24 mouse cellular contexts compared by ENCODE assay signal in genomic region chr11:83747376-83748265, GRCm38 (mm10). TPM values are rescaled to one million over a fixed set of nuclear protein-coding genes. Genes with fewer than 3 reads are reported as not detected.
DNase-seq lines count a peak whose midpoint lies in the region; ATAC-seq and TF ChIP-seq lines count a peak whose summit lies in the region.
"Had no signal": no experiment of that assay in that cellular context is flagged by ENCODE, and none has a peak within 500 bp of the region (broad histone marks: within the 10 kb centered on the region; RNA-seq: fewer than 3 reads in every experiment).

No protein-coding gene starts in this region.

- no peak overlapping the region for H3K27ac ChIP-seq in liver, embryonic 14.5 days
- no peak overlapping the region for H3K27ac ChIP-seq in liver, embryonic 11.5 days (ENCODE audit: low read depth, low read length)
- peak overlapping the region; percentile 85 for H3K27ac ChIP-seq in liver, postnatal 0 days (ENCODE audit: low read depth)
- H3K27ac ChIP-seq: embryonic facial prominence, embryonic 12.5 days; heart, embryonic 13.5 days; hindbrain, embryonic 12.5 days had no signal

- no peaks in the 10 kb centered on the region; a peak in 2 of 4 replicates for H3K4me1 ChIP-seq in liver, embryonic 14.5 days (replicated peaks; ENCODE audit: control insufficient read depth in 2 of 2, insufficient read depth in 2 of 2, low read length in 1 of 2)
- H3K4me1 ChIP-seq in liver, embryonic 11.5 days (replicated peaks; ENCODE audit: control insufficient read depth, insufficient read depth, low read length), result no peaks in the 10 kb centered on the region
- peaks cover 26% of the 10 kb centered on the region for H3K4me1 ChIP-seq in liver, postnatal 0 days (ENCODE audit: insufficient read depth)
- H3K4me1 ChIP-seq: embryonic facial prominence, embryonic 12.5 days; heart, embryonic 13.5 days; hindbrain, embryonic 12.5 days had no signal

- H3K9ac ChIP-seq in liver, embryonic 14.5 days (replicated peaks), result no peak overlapping the region
- no peak overlapping the region for H3K9ac ChIP-seq in liver, embryonic 11.5 days (ENCODE audit: low read depth, low read length)
- H3K9ac ChIP-seq in liver, postnatal 0 days (replicated peaks), result no peak overlapping the region
- H3K9ac ChIP-seq: embryonic facial prominence, embryonic 12.5 days; heart, embryonic 13.5 days; hindbrain, embryonic 12.5 days had no signal

- no peaks in the 10 kb centered on the region for H3K27me3 ChIP-seq in liver, embryonic 14.5 days (ENCODE audit: control insufficient read depth, insufficient read depth, low read length)
- H3K27me3 ChIP-seq in liver, embryonic 11.5 days (replicated peaks; ENCODE audit: control insufficient read depth, insufficient read depth, low read length), result peaks cover 7% of the 10 kb centered on the region
- H3K27me3 ChIP-seq in liver, postnatal 0 days (ENCODE audit: insufficient read depth, low read length), result no peaks in the 10 kb centered on the region

- no peak overlapping the region for H3K4me2 ChIP-seq in liver, embryonic 14.5 days (ENCODE audit: low read depth)
- no peak overlapping the region for H3K4me2 ChIP-seq in liver, embryonic 11.5 days
- H3K4me2 ChIP-seq in liver, postnatal 0 days (ENCODE audit: low read depth, low read length), result peak overlapping the region; percentile 47
- H3K4me2 ChIP-seq: embryonic facial prominence, embryonic 12.5 days; heart, embryonic 13.5 days; hindbrain, embryonic 12.5 days had no signal

- 43% methylated on average over 6 of the region's 6 CpGs for WGBS in liver, embryonic 14.5 days (ENCODE audit: insufficient replicate concordance)
- 55% methylated on average over 6 of the region's 6 CpGs for WGBS in liver, embryonic 11.5 days
- 52% methylated on average over 6 of the region's 6 CpGs for WGBS in liver, postnatal 0 days (ENCODE audit: insufficient replicate concordance)

- H3K4me3 ChIP-seq in liver, embryonic 14.5 days (ENCODE audit: insufficient read depth in 1 of 2, low read depth in 2 of 2, low read length in 2 of 2), result no peak overlapping the region
- H3K4me3 ChIP-seq in liver, embryonic 11.5 days (ENCODE audit: low read depth, low read length), result no peak overlapping the region
- H3K4me3 ChIP-seq in liver, postnatal 0 days (ENCODE audit: low read depth, low read length), result 0 out of 2 replicates have a peak overlapping the region, but pooled peaks have one; percentile 1
- H3K4me3 ChIP-seq: embryonic facial prominence, embryonic 12.5 days; heart, embryonic 13.5 days; hindbrain, embryonic 12.5 days had no signal

- no peaks in the 10 kb centered on the region for H3K36me3 ChIP-seq in liver, embryonic 14.5 days (replicated peaks; ENCODE audit: control insufficient read depth, insufficient read depth, low read depth)
- no peaks in the 10 kb centered on the region for H3K36me3 ChIP-seq in liver, embryonic 11.5 days (ENCODE audit: control insufficient read depth, insufficient read depth, low read length)
- no peaks in the 10 kb centered on the region for H3K36me3 ChIP-seq in liver, postnatal 0 days (replicated peaks; ENCODE audit: insufficient read depth, low read length)
- H3K36me3 ChIP-seq: embryonic facial prominence, embryonic 12.5 days; heart, embryonic 13.5 days; hindbrain, embryonic 12.5 days had no signal

- TF ChIP-seq CTCF in liver, embryonic 14.5 days (IDR thresholded peaks at IDR 0.05; ENCODE audit: low read depth), result no peak
- TF ChIP-seq CTCF in liver, postnatal 0 days (IDR thresholded peaks at IDR 0.05; ENCODE audit: low read depth), result no peak

- no peak for TF ChIP-seq EP300 in liver, embryonic 14.5 days (IDR thresholded peaks at IDR 0.05; ENCODE audit: low read depth)
- peak; percentile 72 for TF ChIP-seq EP300 in liver, postnatal 0 days (IDR thresholded peaks at IDR 0.05; ENCODE audit: low read depth)

- ATAC-seq in liver, embryonic 14.5 days (ENCODE audit: insufficient read depth), result no peak
- ATAC-seq in liver, embryonic 11.5 days (replicated peaks; ENCODE audit: low FRiP score), result no peak
- ATAC-seq in liver, postnatal 0 days, result peak; percentile 89
- no peak for ATAC-seq in monocyte, adult 5-6 weeks (replicated peaks; ENCODE audit: insufficient number of reproducible peaks, low FRiP score, low TSS enrichment, poor library complexity, severe bottlenecking)
- ATAC-seq: forebrain, embryonic 16.5 days; hindbrain, embryonic 16.5 days had no signal

- no peaks in the 10 kb centered on the region; the same call in 1 of the 2 replicates for H3K9me3 ChIP-seq in liver, embryonic 14.5 days (ENCODE audit: control insufficient read depth, low read length)
- H3K9me3 ChIP-seq in liver, embryonic 11.5 days (ENCODE audit: control insufficient read depth, low read length), result no peaks in the 10 kb centered on the region
- H3K9me3 ChIP-seq in liver, postnatal 0 days (ENCODE audit: low read length), result no peaks in the 10 kb centered on the region
- H3K9me3 ChIP-seq: embryonic facial prominence, embryonic 12.5 days; heart, embryonic 13.5 days; hindbrain, embryonic 12.5 days had no signal

- DNase-seq in liver, embryonic 14.5 days (ENCODE audit: low read depth in 3 of 3, low spot score in 3 of 3), result peak in 2 of 3 experiments; percentile 6 to 9
- no peak for DNase-seq in liver, embryonic 11.5 days (ENCODE audit: low spot score)
- DNase-seq in spleen, postnatal 4 days (ENCODE audit: low spot score in 2 of 2), result peak; percentile 27 to 62
- DNase-seq in spleen, adult 12 weeks (ENCODE audit: low spot score), result no peak
- peak; percentile 70 for DNase-seq in liver, postnatal 0 days
- DNase-seq in cerebellum, adult 11 months, result no peak
- DNase-seq: adrenal gland, adult 8-10 months; adrenal gland, postnatal 36 days; cerebellum, adult 11-12 months; cerebellum, adult 9-10 months; cerebellum, postnatal 25 days; gastrocnemius, postnatal 14 days; heart, postnatal 4 days had no signal

RNA-seq across cellular contexts. Expression of gene Wfdc21, which starts 0.9 kb away (rescaled TPM):
- 4.9 and 6.5 TPM in 2 replicates for polyA plus RNA-seq in liver, embryonic 14.5 days (2012; rRNA removed)
- 12.4 and 22.8 TPM in 2 replicates for polyA plus RNA-seq in liver, embryonic 14.5 days (2014; fragmentation: Nextera tagmentation; extraction: Ambion mirVana)
- polyA plus RNA-seq in liver, embryonic 11.5 days (2014; fragmentation: Nextera tagmentation; extraction: Ambion mirVana), result 1.6 and 2.0 TPM in 2 replicates
- polyA plus RNA-seq in liver, postnatal 0 days (2015; fragmentation: Nextera tagmentation; extraction: Ambion mirVana), result 108 and 117 TPM in 2 replicates
- total RNA-seq in monocyte, adult 5-6 weeks (2017), result 0.95 TPM in 1 of 3 replicates, not detected in the others
- total RNA-seq: ES-E14; gastrocnemius, postnatal 14 days; heart, postnatal 4 days had no signal
- polyA plus RNA-seq: brain, embryonic 14.5 days; cortical plate, adult 2 months; embryonic facial prominence, embryonic 12.5 days; forebrain, embryonic 11.5 days; forebrain, embryonic 16.5 days; heart, embryonic 13.5 days; hindbrain, embryonic 12.5 days; hindbrain, embryonic 16.5 days had no signal

RNA-seq across cellular contexts. Expression of gene Heatr6, which starts 5.9 kb away (rescaled TPM):
- polyA plus RNA-seq in liver, embryonic 14.5 days (2012; rRNA removed), result 3.6 and 3.8 TPM in 2 replicates
- 5.6 and 6.0 TPM in 2 replicates for polyA plus RNA-seq in liver, embryonic 14.5 days (2014; fragmentation: Nextera tagmentation; extraction: Ambion mirVana)
- polyA plus RNA-seq in liver, embryonic 11.5 days (2014; fragmentation: Nextera tagmentation; extraction: Ambion mirVana), result 14.5 and 16.8 TPM in 2 replicates
- 5.6 and 6.0 TPM in 2 replicates for polyA plus RNA-seq in liver, postnatal 0 days (2015; fragmentation: Nextera tagmentation; extraction: Ambion mirVana)
- total RNA-seq in monocyte, adult 5-6 weeks (2017), result 12.9 to 19.4 TPM (median 16.7 TPM) in 3 replicates

RNA-seq across cellular contexts. Expression of gene Wfdc18, which starts 38.8 kb away (rescaled TPM):
- polyA plus RNA-seq in liver, embryonic 14.5 days (2012; rRNA removed), result not detected in 2 replicates
- not detected in 2 replicates for polyA plus RNA-seq in liver, embryonic 14.5 days (2014; fragmentation: Nextera tagmentation; extraction: Ambion mirVana)
- not detected in 2 replicates for polyA plus RNA-seq in liver, embryonic 11.5 days (2014; fragmentation: Nextera tagmentation; extraction: Ambion mirVana)
- 0.38 and 0.76 TPM in 2 replicates for polyA plus RNA-seq in liver, postnatal 0 days (2015; fragmentation: Nextera tagmentation; extraction: Ambion mirVana)
- 4.7 TPM in 1 of 3 replicates, not detected in the others for total RNA-seq in monocyte, adult 5-6 weeks (2017)
- total RNA-seq: adrenal gland, adult 8-10 months; adrenal gland, postnatal 36 days; ES-E14; gastrocnemius, adult 18-20 months; gastrocnemius, postnatal 14 days had no signal
- polyA plus RNA-seq: brain, embryonic 14.5 days; embryonic facial prominence, embryonic 12.5 days; forebrain, embryonic 11.5 days; forebrain, embryonic 16.5 days; hindbrain, embryonic 12.5 days; hindbrain, embryonic 16.5 days had no signal

RNA-seq across cellular contexts. Expression of gene Wfdc17, which starts 43.8 kb away (rescaled TPM):
- 7.4 and 7.9 TPM in 2 replicates for polyA plus RNA-seq in liver, embryonic 14.5 days (2012; rRNA removed)
- polyA plus RNA-seq in liver, embryonic 14.5 days (2014; fragmentation: Nextera tagmentation; extraction: Ambion mirVana), result 15.6 and 21.7 TPM in 2 replicates
- 7.1 and 7.2 TPM in 2 replicates for polyA plus RNA-seq in liver, embryonic 11.5 days (2014; fragmentation: Nextera tagmentation; extraction: Ambion mirVana)
- polyA plus RNA-seq in liver, postnatal 0 days (2015; fragmentation: Nextera tagmentation; extraction: Ambion mirVana), result 42.1 and 42.6 TPM in 2 replicates
- 8.1 to 15.4 TPM (median 14.2 TPM) in 3 replicates for total RNA-seq in monocyte, adult 5-6 weeks (2017)
- total RNA-seq: ES-E14; heart, postnatal 4 days had no signal
- polyA plus RNA-seq: brain, embryonic 14.5 days; embryonic facial prominence, embryonic 12.5 days; forebrain, embryonic 16.5 days had no signal

Comparison
In these comparisons a context has a peak if more than half of its experiments do, and no peak if none do; other contexts are left out.
1. DNase-seq: peak in liver, embryonic 14.5 days (2 of 3), spleen, postnatal 4 days (2 of 2) and liver, postnatal 0 days (single experiment); none in liver, embryonic 11.5 days (single experiment), spleen, adult 12 weeks (single experiment) and cerebellum, adult 11 months (single experiment).